Mouse (Mus musculus) CD4-positive helper T cell, adult 2 months (primary cell): ENCODE measurements around the gene Prn.
A peak's percentile ranks its signal among the peaks of the same experiment; 100 is the strongest.

ENCODE experiments used
- DNase-seq: peaks from one replicate; pipeline ENCODE4 v3.0.0-alpha.2; 2012; ENCODE audit warnings: low read depth, missing footprints, low spot score

The Prn gene

DNA sequence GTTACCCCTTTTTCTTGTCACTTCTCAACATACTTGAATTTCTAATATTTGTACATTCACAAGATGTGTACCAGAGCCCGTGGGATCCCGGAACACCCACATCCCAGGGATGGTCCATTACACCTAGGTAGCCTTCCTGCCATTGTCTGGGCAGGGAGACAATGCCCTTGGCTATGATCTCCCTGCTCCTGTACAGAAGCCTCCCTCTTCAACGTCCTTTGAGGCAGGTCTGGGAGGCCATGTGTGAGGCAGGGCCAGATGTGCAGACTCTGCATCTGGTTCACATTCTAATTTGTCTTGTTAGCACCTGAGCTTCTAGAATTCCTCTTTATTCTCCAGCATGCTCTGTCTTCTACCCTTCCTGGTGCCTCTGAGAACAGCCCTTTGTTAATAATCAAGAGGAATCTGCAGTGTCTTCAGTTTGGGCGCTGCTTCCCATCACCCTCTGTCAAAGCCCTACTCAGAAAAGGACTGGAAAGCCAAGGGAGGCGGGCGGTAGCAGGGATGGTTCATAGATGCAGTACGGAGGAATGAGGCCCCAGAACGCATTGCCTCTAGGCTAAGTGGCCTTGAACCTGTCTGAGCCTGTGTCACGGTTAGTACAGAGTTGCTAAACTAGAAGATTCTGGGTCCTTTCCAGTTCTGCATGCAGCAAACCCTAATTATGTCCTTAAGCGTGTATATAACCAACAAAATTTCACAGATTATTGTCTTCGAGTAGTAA lies 39.3 kb downstream of the Prn start:
- no peak for DNase-seq

DNA sequence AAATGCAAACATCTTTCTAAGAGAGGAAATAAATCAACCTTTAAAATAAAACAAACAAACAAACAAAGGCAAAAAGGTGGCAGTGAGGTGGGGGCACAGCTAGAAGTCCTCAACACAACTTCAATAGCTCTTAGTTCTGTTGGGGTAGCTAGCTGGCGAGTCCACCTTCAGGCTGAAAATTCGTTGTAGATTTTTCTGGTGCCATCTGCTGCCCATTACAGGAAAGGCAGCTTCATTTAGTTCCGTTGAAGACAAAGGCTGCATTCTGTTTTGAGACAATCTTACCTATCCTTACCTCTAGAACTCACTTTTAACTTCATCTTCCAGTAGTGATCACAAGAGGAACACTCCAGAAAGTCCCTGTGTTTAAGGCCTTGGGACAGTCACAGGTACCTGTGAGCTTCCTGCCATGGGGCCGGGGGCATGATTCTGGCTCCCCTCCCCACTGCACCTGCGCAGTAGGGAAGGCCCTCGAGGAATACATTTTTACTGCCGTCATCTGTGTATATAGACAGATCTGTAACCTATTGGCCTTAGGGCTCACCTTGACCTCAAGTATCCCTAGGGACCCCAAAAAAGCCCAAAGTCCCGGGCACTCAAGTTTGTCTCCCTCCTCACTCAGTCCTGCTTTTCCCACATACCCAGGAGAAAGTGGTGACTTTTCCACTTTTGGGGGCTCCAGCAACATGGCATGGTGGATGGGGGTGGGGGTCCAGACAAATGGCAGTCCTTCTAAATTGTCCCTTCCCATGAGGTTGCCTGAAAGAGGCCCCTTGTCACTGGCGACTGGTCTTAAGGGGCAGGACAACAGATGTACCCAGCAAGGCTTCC lies 40.2 kb downstream of the Prn start:
- peak; percentile 48 for DNase-seq

DNA sequence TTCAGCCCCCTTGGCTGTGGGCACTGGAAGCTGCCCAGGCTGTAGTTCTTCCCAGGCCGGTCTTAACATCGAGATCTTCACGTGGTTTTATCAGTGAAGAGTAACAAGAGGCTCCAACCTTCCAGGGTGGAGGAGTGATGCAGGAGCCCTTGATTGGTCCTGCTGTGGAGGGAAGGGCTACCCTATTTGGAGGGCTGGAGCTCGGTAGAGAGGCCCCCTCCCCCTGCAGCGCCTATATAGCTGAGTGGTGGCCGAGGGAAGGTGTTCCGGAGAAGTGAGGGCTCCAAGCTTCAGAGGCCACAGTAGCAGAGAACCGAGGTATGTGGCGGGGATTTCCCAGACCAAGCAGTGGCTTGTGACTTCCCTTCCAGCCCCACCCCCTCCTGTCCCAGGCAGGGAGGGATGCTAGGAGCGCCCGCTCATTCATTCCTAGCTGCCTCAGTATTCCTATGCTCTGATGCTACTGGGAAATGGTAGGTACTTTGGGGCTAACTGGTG lies 40.9 kb downstream of the Prn start, which contains the start of gene Prnd:
Gene Prnd, plus strand, starts transcription at position 264 of the 498 bp plus-strand sequence.
- DNase-seq = peak; percentile 61

- no peak for DNase-seq
Measured at GRCm38 (mm10) chr2:131952456-131952855, 42.7 kb downstream of the Prn start.

DNA sequence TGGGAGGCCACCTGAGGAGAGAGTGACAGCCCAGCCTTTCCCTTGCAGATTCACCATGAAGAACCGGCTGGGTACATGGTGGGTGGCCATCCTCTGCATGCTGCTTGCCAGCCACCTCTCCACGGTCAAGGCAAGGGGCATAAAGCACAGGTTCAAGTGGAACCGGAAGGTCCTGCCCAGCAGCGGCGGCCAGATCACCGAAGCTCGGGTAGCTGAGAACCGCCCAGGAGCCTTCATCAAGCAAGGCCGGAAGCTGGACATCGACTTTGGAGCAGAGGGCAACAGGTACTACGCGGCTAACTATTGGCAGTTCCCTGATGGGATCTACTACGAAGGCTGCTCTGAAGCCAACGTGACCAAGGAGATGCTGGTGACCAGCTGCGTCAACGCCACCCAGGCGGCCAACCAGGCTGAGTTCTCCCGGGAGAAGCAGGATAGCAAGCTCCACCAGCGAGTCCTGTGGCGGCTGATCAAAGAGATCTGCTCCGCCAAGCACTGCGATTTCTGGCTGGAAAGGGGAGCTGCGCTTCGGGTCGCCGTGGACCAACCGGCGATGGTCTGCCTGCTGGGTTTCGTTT lies 43.3 kb downstream of the Prn start:
- DNase-seq = no peak

DNA sequence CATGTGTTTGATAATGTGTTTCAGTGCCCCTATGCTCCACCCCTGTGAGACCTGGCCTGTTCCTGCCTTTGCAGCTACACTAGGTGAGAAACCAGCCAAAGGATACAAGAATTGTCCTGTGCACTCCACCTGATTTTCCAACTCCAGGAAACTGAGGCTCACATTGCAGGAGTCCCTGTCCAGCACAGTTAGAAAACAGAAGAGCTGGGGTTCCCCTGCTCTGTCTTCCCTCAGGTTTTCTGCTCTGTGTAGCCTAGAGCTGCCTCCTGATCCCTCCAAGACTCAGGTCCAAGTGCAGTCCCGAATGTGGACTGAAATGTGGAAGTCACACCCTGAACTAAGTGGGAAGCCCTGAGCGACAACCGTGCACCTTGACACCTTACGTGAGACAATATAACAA lies 44.0 kb downstream of the Prn start:
- DNase-seq = no peak

DNA sequence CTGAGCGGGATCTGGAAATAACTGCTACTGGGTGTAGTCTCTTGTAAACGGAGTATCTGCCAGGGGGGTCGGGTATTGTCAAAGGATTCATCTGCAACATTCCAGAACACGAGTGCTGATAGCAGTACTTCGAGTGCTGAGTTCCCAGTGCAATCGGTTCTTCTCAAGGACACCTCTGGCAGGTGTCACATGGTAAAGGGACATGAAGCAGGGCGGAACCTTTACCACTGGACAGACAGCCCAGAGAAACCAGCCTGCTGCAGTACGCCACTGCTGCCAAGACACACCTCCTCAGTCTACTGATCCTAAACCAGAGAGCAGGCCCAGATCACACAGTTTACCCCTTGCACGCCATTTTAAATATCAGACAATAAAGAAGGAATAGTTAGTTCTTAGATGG lies 45.1 kb downstream of the Prn start:
- DNase-seq = no peak

GRCm38 (mm10) chr2:131955264-131955663 lies 45.5 kb downstream of the Prn start:
- peak; percentile 35 for DNase-seq

DNA sequence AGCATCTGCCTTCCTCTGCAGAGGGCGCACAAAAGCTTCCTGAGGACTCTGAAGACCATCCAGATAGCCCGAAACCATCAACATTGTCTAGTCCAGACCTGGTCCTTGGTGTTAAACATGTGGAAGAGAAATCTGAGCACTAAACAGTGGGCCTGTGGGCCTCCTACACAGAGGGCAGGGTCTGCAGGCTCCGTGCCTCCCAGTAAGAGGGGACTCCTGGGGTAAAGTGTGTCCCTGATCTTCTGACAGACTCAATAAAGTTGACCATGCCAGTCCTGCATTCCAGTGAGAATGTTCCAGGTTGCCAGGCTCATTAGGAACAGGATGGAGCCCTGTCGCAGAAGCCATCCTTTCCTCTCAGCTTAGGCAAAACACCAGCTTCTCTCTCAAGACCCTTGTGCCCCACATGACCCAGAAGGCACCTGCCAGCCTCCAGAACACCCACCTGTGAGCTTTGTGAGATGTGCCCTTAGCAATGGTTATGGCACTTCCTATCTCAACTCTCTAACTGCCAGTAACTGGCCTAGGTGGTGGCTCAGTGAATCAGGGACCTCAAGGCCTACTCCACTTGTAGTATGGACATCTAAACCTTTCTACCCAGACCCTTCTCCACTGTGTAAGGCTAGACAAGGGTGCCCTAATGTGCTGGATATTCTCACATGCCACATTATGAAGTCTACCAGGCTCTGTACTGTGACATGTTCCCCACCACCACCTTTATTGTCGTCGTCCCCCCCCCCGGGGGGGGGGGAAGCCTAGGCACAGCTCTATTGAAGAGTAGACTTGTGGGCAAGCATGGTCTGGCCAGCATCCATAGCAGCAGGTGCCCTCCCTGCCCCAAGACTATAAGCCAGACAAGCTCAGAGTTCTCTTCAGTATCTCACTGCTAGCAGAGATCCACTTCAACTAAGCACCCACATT lies 46.8 kb downstream of the Prn start:
- no peak for DNase-seq

GRCm38 (mm10) chr2:131957731-131958222 lies 48.0 kb downstream of the Prn start:
- DNase-seq = no peak

DNA sequence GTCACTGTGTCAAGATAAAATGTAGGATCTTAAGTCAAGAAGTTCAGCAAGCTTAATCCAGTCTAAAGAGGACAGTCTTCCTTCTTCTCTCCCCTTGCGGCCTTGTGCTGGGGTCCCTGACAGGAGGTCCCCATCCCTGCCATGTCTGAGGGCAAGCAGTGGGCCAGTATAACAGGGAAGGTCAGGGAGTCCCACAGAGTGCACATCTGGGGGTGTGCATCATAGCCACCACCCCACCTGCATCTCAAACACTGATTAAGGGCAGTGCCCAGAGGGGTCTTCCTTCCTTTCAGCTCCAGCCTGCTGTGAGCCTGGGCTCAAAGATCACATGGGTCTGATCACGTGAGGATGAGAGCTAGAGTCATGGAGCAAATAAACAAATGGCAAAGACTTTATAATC lies 51.9 kb downstream of the Prn start:
- no peak for DNase-seq

DNA sequence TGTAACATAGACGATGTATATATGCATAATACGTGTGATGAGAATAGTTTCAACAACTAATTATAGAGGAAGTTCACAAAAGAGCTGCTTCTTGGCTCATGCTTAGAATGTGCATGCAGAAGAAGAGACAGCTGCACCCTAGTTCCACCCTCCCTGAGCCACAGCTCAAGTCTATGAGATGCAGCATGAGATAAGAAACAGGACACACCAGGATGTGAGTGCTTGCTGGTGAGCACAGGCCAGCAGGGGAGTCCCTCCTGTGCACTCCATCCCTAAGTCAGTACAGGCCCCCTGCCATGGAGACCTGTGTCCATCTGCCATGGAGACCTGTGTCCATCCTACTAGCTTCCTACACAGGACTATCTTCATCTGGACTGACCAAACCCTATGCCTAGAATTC lies 60.8 kb downstream of the Prn start:
- DNase-seq = no peak

- no peak for DNase-seq
Measured at GRCm38 (mm10) chr2:131971098-131971497, 61.3 kb downstream of the Prn start.

DNA sequence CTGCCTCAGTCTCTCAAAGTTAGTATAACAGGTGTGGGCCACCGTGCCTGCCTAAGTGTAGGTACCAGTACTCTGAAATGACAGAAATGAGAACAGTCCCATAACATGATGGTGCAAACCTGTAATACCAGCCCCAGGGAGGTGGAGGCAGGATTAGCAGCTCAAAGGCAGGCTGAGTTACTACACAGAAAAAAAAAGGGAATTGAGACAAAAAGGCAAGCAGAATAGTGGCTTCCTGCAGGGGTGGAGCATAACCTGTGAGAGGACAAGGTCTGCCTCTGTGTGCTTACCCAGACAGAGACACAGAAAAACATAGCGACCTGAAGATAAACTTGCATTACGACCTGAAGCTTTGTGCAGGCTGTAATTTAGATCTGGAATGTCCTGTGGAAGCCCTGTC lies 66.9 kb downstream of the Prn start:
- DNase-seq = no peak

- DNase-seq = no peak
Measured at GRCm38 (mm10) chr2:131980866-131981265, 71.1 kb downstream of the Prn start.

DNA sequence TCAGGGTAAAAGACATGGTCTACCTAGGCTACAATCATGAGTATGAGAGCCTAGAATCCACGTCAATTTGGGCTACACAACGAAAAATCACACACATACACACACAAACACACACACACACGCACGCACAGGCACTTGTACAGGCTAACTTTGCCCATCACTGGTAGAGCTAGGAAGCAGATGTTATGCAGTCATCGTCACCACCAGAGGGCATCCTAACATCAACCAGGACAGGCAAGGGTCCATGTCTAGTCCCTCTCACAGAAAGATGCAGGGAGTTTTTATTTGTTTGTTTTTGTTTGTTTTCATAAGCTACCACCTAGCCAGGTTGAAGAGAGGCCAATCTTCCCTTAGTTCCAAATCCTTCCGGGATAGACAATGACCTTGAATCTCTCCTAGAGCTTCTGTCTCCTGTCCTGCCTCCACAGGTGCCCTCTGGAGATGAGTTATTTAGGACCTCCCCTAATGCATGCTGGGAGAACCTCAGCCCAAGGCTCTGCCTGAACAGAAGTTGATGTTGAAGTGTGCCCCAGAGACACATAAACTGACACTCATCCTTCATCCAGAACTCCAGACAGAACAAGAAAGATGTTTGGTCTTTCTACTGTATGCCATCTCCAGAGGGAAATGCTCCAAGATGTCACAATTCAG lies 72.9 kb downstream of the Prn start:
- peak; percentile 78 for DNase-seq

- no peak for DNase-seq
Measured at GRCm38 (mm10) chr2:131987950-131988349, 78.2 kb downstream of the Prn start.

- DNase-seq = no peak
Measured at GRCm38 (mm10) chr2:131988550-131988949, 78.8 kb downstream of the Prn start.

DNA sequence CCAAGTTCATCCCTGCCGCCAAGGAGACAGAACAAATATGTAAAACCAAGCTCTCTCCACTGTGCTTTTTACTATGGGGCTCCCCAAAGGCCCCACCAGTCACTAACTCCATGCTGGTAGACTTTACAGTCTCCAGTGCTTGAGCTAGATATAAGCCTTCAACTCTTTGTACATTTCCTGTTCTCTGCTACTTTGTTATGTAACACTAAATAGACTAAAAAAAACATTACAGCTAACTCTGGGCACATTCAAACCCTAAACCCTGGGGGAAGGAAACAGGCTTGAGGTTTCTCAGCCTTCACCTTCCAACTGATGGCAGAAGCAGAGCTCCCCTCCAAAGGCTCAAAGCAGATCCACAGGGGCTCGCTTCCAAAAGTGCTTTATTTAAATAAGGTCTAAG lies 82.7 kb downstream of the Prn start:
- DNase-seq = peak; percentile 28

GRCm38 (mm10) chr2:131993151-131993550 lies 83.4 kb downstream of the Prn start:
- DNase-seq = peak; percentile 51
